Mouse (Mus musculus): ENCODE measurements around the gene Slc45a3. TPM values are rescaled to one million over a fixed set of nuclear protein-coding genes. Genes with fewer than 3 reads are reported as not detected.

Gene Slc45a3
- polyA plus RNA-seq, 1 experiment: 4.3 TPM

- 72% methylated on average over 15 of the region's 15 CpGs for WGBS
- no peak overlapping the region for H3K4me3 ChIP-seq (replicated peaks; ENCODE audit: insufficient read depth, low read depth, low read length)
Observed at GRCm38 (mm10) chr1:131987432-131987831, 24.7 kb downstream of the Slc45a3 start.

GRCm38 (mm10) chr1:131989476-131989875, 26.7 kb downstream of the Slc45a3 start:
- no peak overlapping the region for H3K27ac ChIP-seq (ENCODE audit: insufficient read depth, low read length)
- no peak overlapping the region for H3K4me3 ChIP-seq (replicated peaks; ENCODE audit: insufficient read depth, low read depth, low read length)
- WGBS: 81% methylated on average over 4 of the region's 4 CpGs
- peaks cover 3% of the 10 kb centered on the region; the same call in 1 of the 2 replicates for H3K4me1 ChIP-seq (ENCODE audit: control insufficient read depth, insufficient read depth, low read length)
- no peaks in the 10 kb centered on the region for H3K27me3 ChIP-seq (ENCODE audit: control insufficient read depth, insufficient read depth, low read length)
- no peak for TF ChIP-seq CTCF (IDR thresholded peaks at IDR 0.05; ENCODE audit: borderline replicate concordance, insufficient read depth, low read depth, low read length)
- DNase-seq: no peak

More at GRCm38 (mm10) chr1:131987432-131987831, 24.7 kb downstream of the Slc45a3 start:
- no peak overlapping the region for H3K27ac ChIP-seq (ENCODE audit: insufficient read depth, low read length)
- TF ChIP-seq CTCF (IDR thresholded peaks at IDR 0.05; ENCODE audit: borderline replicate concordance, insufficient read depth, low read depth, low read length): no peak
- TF ChIP-seq POLR2A (IDR thresholded peaks at IDR 0.05; ENCODE audit: borderline replicate concordance, insufficient read depth, low read length): no peak
- H3K27me3 ChIP-seq (ENCODE audit: control insufficient read depth, insufficient read depth, low read length): no peaks in the 10 kb centered on the region
- no peaks in the 10 kb centered on the region for H3K4me1 ChIP-seq (ENCODE audit: control insufficient read depth, insufficient read depth, low read length)
- DNase-seq: no peak

GRCm38 (mm10) chr1:131990083-131990760, 27.5 kb downstream of the Slc45a3 start:
- Histone ChIP-seq H3K4me1 (ENCODE audit: control insufficient read depth, insufficient read depth, low read length) (peaks cover 3% of the 10 kb centered on the region; the same call in 1 of the 2 replicates), H3K27ac (ENCODE audit: insufficient read depth, low read length) (no peak overlapping the region), H3K27me3 (ENCODE audit: control insufficient read depth, insufficient read depth, low read length) (no peaks in the 10 kb centered on the region), H3K4me3 (replicated peaks; ENCODE audit: insufficient read depth, low read depth, low read length) (no peak overlapping the region)
- no peak for TF ChIP-seq CTCF (IDR thresholded peaks at IDR 0.05; ENCODE audit: borderline replicate concordance, insufficient read depth, low read depth, low read length)
- no peak for DNase-seq
- 91% methylated on average over 9 of the region's 9 CpGs for WGBS

- no peak overlapping the region for H3K27ac ChIP-seq (ENCODE audit: insufficient read depth, low read length)
- H3K4me3 ChIP-seq (replicated peaks; ENCODE audit: insufficient read depth, low read depth, low read length): no peak overlapping the region
- TF ChIP-seq POLR2A (IDR thresholded peaks at IDR 0.05; ENCODE audit: borderline replicate concordance, insufficient read depth, low read length): no peak
- no peak for TF ChIP-seq CTCF (IDR thresholded peaks at IDR 0.05; ENCODE audit: borderline replicate concordance, insufficient read depth, low read depth, low read length)
- peaks cover 3% of the 10 kb centered on the region; the same call in 1 of the 2 replicates for H3K4me1 ChIP-seq (ENCODE audit: control insufficient read depth, insufficient read depth, low read length)
- 17% methylated on average over 7 of the region's 7 CpGs for WGBS
- no peaks in the 10 kb centered on the region for H3K27me3 ChIP-seq (ENCODE audit: control insufficient read depth, insufficient read depth, low read length)
- DNase-seq: peak; percentile 58 to 79
Observed at GRCm38 (mm10) chr1:131992561-131993001, 29.8 kb downstream of the Slc45a3 start.

GRCm38 (mm10) chr1:131993169-131994040, 30.6 kb downstream of the Slc45a3 start:
- no peak overlapping the region for H3K27ac ChIP-seq (ENCODE audit: insufficient read depth, low read length)
- no peak overlapping the region for H3K4me3 ChIP-seq (replicated peaks; ENCODE audit: insufficient read depth, low read depth, low read length)
- no peak for DNase-seq
- TF ChIP-seq CTCF (IDR thresholded peaks at IDR 0.05; ENCODE audit: borderline replicate concordance, insufficient read depth, low read depth, low read length) (no peak), POLR2A (IDR thresholded peaks at IDR 0.05; ENCODE audit: borderline replicate concordance, insufficient read depth, low read length) (no peak)
- 84% methylated on average over 12 of the region's 12 CpGs for WGBS
- no peaks in the 10 kb centered on the region for H3K27me3 ChIP-seq (ENCODE audit: control insufficient read depth, insufficient read depth, low read length)
- peaks cover 3% of the 10 kb centered on the region; the same call in 1 of the 2 replicates for H3K4me1 ChIP-seq (ENCODE audit: control insufficient read depth, insufficient read depth, low read length)

GRCm38 (mm10) chr1:131995062-131995461, 32.3 kb downstream of the Slc45a3 start:
- Histone ChIP-seq H3K4me1 (ENCODE audit: control insufficient read depth, insufficient read depth, low read length) (peaks cover 3% of the 10 kb centered on the region; the same call in 1 of the 2 replicates), H3K4me3 (replicated peaks; ENCODE audit: insufficient read depth, low read depth, low read length) (no peak overlapping the region), H3K27ac (ENCODE audit: insufficient read depth, low read length) (no peak overlapping the region), H3K27me3 (ENCODE audit: control insufficient read depth, insufficient read depth, low read length) (no peaks in the 10 kb centered on the region)
- no peak for TF ChIP-seq POLR2A (IDR thresholded peaks at IDR 0.05; ENCODE audit: borderline replicate concordance, insufficient read depth, low read length)
- TF ChIP-seq CTCF (IDR thresholded peaks at IDR 0.05; ENCODE audit: borderline replicate concordance, insufficient read depth, low read depth, low read length): peak; percentile 3; the same call in 1 of the 2 replicates
- 36% methylated on average over 4 of the region's 4 CpGs for WGBS
- DNase-seq: peak; percentile 38 to 61

- no peak overlapping the region for H3K4me3 ChIP-seq (replicated peaks; ENCODE audit: insufficient read depth, low read depth, low read length)
- H3K27me3 ChIP-seq (ENCODE audit: control insufficient read depth, insufficient read depth, low read length): no peaks in the 10 kb centered on the region
- H3K4me1 ChIP-seq (ENCODE audit: control insufficient read depth, insufficient read depth, low read length): no peaks in the 10 kb centered on the region
- no peak overlapping the region for H3K27ac ChIP-seq (ENCODE audit: insufficient read depth, low read length)
- TF ChIP-seq CTCF (IDR thresholded peaks at IDR 0.05; ENCODE audit: borderline replicate concordance, insufficient read depth, low read depth, low read length): 0 out of 2 replicates have a peak, but pooled peaks have one; percentile 13
- no peak for TF ChIP-seq POLR2A (IDR thresholded peaks at IDR 0.05; ENCODE audit: borderline replicate concordance, insufficient read depth, low read length)
- DNase-seq: no peak
Observed at GRCm38 (mm10) chr1:132000506-132000905, 37.7 kb downstream of the Slc45a3 start.
